Mouse (Mus musculus): ENCODE data around the gene Rcn3. TPM values are rescaled to one million over a fixed set of nuclear protein-coding genes. Genes with fewer than 3 reads are reported as not detected.

The Rcn3 gene
- total and polyA plus RNA-seq, 3 experiments = 0.38 TPM; not detected in 2

DNA sequence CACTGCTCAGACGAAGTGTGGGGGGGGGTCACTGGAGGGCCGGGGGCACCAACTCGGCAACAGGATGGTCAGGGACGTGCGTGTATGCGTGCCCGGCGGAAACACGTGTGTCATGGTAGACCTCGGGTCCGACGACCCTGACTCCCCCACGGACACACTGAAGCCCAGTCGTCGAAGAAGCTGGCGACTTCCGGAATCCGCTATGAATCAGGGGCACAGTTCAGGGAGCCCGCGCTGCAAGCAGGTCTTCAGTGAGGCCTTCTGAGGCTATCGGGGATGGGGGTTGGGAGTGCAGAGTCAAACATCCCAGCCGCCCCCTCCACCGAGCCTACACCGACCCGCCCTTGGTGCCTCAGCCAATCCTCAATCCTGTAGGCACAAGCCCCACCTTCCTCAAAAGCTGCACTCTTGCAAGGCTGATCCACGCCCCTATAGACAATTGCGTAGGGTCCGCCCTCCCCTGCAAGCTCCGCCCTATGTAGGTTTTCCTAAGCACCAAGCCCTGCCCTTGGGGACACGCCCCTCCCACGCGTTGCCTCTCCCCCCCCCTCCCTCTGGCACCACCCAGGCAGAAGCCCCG is 38.0 kb downstream of the Rcn3 start (continued):
- TF ChIP-seq NELFE (IDR thresholded peaks at IDR 0.05; ENCODE audit: low read depth, low read length) (peak; percentile 62), ETS1 (conservative IDR thresholded peaks at IDR 0.05; ENCODE audit: low read depth, low read length) (peak; percentile 28; the same call in 1 of the 2 replicates), E2F4 (IDR thresholded peaks at IDR 0.05; ENCODE audit: insufficient replicate concordance, low read depth, low read length) (no peak), ELF1 (IDR thresholded peaks at IDR 0.05; ENCODE audit: low read depth, low read length) (peak; percentile 78), ZNF384 (IDR thresholded peaks at IDR 0.05; ENCODE audit: low read depth, low read length) (peak; percentile 58), RAD21 (IDR thresholded peaks at IDR 0.05; ENCODE audit: low read depth, low read length) (no peak), CTCF (conservative IDR thresholded peaks at IDR 0.05 in 1 of 2, IDR thresholded peaks at IDR 0.05 in 1 of 2; ENCODE audit: low read depth in 2 of 2, low read length in 2 of 2) (no peak)

DNA sequence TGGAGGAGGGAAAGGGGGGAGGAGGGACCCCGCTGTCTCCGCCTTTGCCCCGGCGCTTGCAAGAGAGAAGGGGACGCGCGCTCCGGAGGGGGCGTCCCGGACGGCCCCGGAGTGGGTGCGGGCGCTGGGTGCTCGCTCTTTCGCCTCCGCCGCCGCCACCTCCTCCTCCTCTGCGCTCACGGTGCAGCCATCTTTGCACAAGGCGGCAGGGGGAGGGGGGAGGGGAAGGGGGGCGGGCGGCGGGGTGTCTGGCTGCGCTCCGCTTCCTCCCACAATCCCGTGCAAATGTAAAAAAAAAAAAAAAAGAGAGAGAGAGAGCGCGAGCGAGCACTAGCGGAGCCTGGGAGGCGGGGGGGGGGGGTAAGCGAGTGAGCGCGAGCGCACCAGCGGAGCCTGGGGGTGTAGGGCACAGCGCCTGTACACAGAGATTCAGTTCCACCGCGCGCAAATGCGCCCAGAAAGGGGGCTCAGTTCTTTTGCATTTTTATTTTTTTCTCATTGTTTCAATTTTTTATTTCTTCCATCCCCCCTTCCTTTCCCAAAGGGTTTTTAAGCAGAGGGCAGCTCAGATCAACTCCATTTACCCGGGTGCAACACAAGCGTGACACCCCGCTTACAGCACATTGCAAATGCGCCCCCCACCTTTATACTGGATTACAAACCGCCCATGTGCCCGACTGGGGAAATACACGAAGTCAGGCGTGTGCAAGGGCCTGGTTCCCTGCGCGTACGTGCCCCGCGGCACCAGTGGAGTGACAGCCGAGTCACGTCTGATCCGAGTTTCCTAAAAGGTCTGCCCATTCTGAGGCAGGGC is 38.7 kb downstream of the Rcn3 start:
- Histone ChIP-seq H3K4me2 (ENCODE audit: insufficient read depth, low read depth, poor library complexity, severe bottlenecking) (peak overlapping the region; percentile 77), H3K79me2 (replicated peaks; ENCODE audit: control insufficient read depth, extremely low read depth, insufficient read depth, poor library complexity, severe bottlenecking) (peaks cover 3% of the 10 kb centered on the region), H3K9me3 (replicated peaks; ENCODE audit: low read length) (no peaks in the 10 kb centered on the region), H3K27me3 (replicated peaks) (no peaks in the 10 kb centered on the region), H3K4me3 (replicated peaks in 1 of 3; ENCODE audit: low read depth in 2 of 3, low read length in 2 of 3, poor library complexity in 1 of 3) (peak overlapping the region; percentile 60 to 80 (median 72)), H3K9ac (ENCODE audit: insufficient read depth, low read depth) (peak overlapping the region; percentile 89), H3K4me1 (ENCODE audit: control insufficient read depth in 1 of 2, insufficient read depth in 2 of 2) (peaks cover 0 to 25% of the 10 kb centered on the region in 2 experiments; a peak in 2 of 4 replicates), H3K27ac (ENCODE audit: insufficient read depth, low read depth) (peak overlapping the region; percentile 97), H3K36me3 (replicated peaks in 1 of 2; ENCODE audit: control insufficient read depth in 1 of 2, insufficient read depth in 1 of 2, low read length in 1 of 2) (peaks cover 20% of the 10 kb centered on the region in 2 experiments)
- DNase-seq (ENCODE audit: extremely low read depth) = peak; percentile 87
- dilution Hi-C loops (cut with MboI; ENCODE audit: extremely low pct_ligation_motif_present, extremely low pct_unique_long_range_greater_than_20kb, low sequenced_read_pairs) (no loop called here), in situ Hi-C loops (cut with MboI; ENCODE audit: low pct_ligation_motif_present, low pct_unique_long_range_greater_than_20kb, low sequenced_read_pairs) (no loop called here)
- no peak for TF ChIP-seq SMC3 (IDR thresholded peaks at IDR 0.05; ENCODE audit: low read depth, low read length)
- no peak for TF ChIP-seq ZKSCAN1 (IDR thresholded peaks at IDR 0.05; ENCODE audit: borderline replicate concordance, low read depth, low read length)
- TF ChIP-seq MAFK (IDR thresholded peaks at IDR 0.05; ENCODE audit: insufficient replicate concordance, low read length) = no peak
- TF ChIP-seq BHLHE40 (IDR thresholded peaks at IDR 0.05; ENCODE audit: low read depth, low read length) = peak; percentile 55
- 0 out of 2 replicates have a peak, but pooled peaks have one; percentile 23 for TF ChIP-seq MYC (IDR thresholded peaks at IDR 0.05; ENCODE audit: low read depth, low read length)
- TF ChIP-seq JUND (conservative IDR thresholded peaks at IDR 0.05; ENCODE audit: low read depth, low read length) = no peak
- TF ChIP-seq NRF1 (IDR thresholded peaks at IDR 0.05; ENCODE audit: low read depth, low read length) = no peak; the same call in 1 of the 2 replicates
- no peak for TF ChIP-seq ETS1 (conservative IDR thresholded peaks at IDR 0.05; ENCODE audit: low read depth, low read length)
- TF ChIP-seq KAT2A (IDR thresholded peaks at IDR 0.05; ENCODE audit: insufficient replicate concordance, low read length) = 0 out of 2 replicates have a peak, but pooled peaks have one; percentile 32
- TF ChIP-seq CHD2 (IDR thresholded peaks at IDR 0.05; ENCODE audit: low read length) = no peak; the same call in 1 of the 2 replicates
- no peak for TF ChIP-seq PAX5 (IDR thresholded peaks at IDR 0.05; ENCODE audit: low read length)
- no peak for TF ChIP-seq JUN (IDR thresholded peaks at IDR 0.05; ENCODE audit: insufficient read depth, low read depth, low read length)
- no peak for TF ChIP-seq USF1 (IDR thresholded peaks at IDR 0.05; ENCODE audit: low read depth, low read length)
- TF ChIP-seq POLR2A (IDR thresholded peaks at IDR 0.05; ENCODE audit: low read depth, low read length) = no peak
- TF ChIP-seq GABPA (IDR thresholded peaks at IDR 0.05; ENCODE audit: insufficient replicate concordance, low read depth, low read length) = no peak
- TF ChIP-seq TBP (conservative IDR thresholded peaks at IDR 0.05; ENCODE audit: low read depth, low read length) = no peak
- no peak for TF ChIP-seq RAD21 (IDR thresholded peaks at IDR 0.05; ENCODE audit: low read depth, low read length)
- peak; percentile 94 for TF ChIP-seq ZNF384 (IDR thresholded peaks at IDR 0.05; ENCODE audit: low read depth, low read length)
- peak; percentile 38; the same call in 1 of the 2 replicates for TF ChIP-seq IRF4 (IDR thresholded peaks at IDR 0.05; ENCODE audit: low read depth, low read length)
- no peak; the same call in 1 of the 2 replicates for TF ChIP-seq MXI1 (IDR thresholded peaks at IDR 0.05; ENCODE audit: low read depth, low read length)
- TF ChIP-seq E2F4 (IDR thresholded peaks at IDR 0.05; ENCODE audit: insufficient replicate concordance, low read depth, low read length) = no peak
- no peak for TF ChIP-seq TCF12 (IDR thresholded peaks at IDR 0.05; ENCODE audit: low read depth, low read length)
- TF ChIP-seq CHD1 (IDR thresholded peaks at IDR 0.05; ENCODE audit: low read depth, low read length) = peak; percentile 86; the same call in 1 of the 2 replicates
- TF ChIP-seq MAX (IDR thresholded peaks at IDR 0.05; ENCODE audit: low read length) = no peak
- TF ChIP-seq MAZ (IDR thresholded peaks at IDR 0.05; ENCODE audit: low read depth, low read length) = peak; percentile 92; the same call in 1 of the 2 replicates
- TF ChIP-seq ZMIZ1 (IDR thresholded peaks at IDR 0.05; ENCODE audit: low read depth, low read length) = peak; percentile 52; the same call in 1 of the 2 replicates
- peak; percentile 49; the same call in 1 of the 2 replicates for TF ChIP-seq ELF1 (IDR thresholded peaks at IDR 0.05; ENCODE audit: low read depth, low read length)
- TF ChIP-seq UBTF (IDR thresholded peaks at IDR 0.05; ENCODE audit: low read depth, low read length) = peak; percentile 62; the same call in 1 of the 2 replicates
- TF ChIP-seq SIN3A (IDR thresholded peaks at IDR 0.05; ENCODE audit: low read length) = no peak; the same call in 1 of the 2 replicates
- TF ChIP-seq NELFE (IDR thresholded peaks at IDR 0.05; ENCODE audit: low read depth, low read length) = peak; percentile 42; the same call in 1 of the 2 replicates
- TF ChIP-seq POLR2AphosphoS2 (IDR thresholded peaks at IDR 0.05; ENCODE audit: low read depth, low read length) = no peak; the same call in 1 of the 2 replicates
- no peak for TF ChIP-seq EP300 (IDR thresholded peaks at IDR 0.05; ENCODE audit: low read length)

Measured in CH12.LX (cell line).